Mouse (Mus musculus): ENCODE results near the gene Mtcp1.

- TF ChIP-seq GATA1 (IDR thresholded peaks at IDR 0.05; ENCODE audit: borderline replicate concordance, low read length) (no peak), FLI1 (IDR thresholded peaks at IDR 0.05; ENCODE audit: low read length) (no peak)
Observed at GRCm38 (mm10) chrX:75454597-75454996, 38.2 kb upstream of the Mtcp1 start.
